Mouse (Mus musculus): Measurements from ENCODE around the gene Upb1.

DNA sequence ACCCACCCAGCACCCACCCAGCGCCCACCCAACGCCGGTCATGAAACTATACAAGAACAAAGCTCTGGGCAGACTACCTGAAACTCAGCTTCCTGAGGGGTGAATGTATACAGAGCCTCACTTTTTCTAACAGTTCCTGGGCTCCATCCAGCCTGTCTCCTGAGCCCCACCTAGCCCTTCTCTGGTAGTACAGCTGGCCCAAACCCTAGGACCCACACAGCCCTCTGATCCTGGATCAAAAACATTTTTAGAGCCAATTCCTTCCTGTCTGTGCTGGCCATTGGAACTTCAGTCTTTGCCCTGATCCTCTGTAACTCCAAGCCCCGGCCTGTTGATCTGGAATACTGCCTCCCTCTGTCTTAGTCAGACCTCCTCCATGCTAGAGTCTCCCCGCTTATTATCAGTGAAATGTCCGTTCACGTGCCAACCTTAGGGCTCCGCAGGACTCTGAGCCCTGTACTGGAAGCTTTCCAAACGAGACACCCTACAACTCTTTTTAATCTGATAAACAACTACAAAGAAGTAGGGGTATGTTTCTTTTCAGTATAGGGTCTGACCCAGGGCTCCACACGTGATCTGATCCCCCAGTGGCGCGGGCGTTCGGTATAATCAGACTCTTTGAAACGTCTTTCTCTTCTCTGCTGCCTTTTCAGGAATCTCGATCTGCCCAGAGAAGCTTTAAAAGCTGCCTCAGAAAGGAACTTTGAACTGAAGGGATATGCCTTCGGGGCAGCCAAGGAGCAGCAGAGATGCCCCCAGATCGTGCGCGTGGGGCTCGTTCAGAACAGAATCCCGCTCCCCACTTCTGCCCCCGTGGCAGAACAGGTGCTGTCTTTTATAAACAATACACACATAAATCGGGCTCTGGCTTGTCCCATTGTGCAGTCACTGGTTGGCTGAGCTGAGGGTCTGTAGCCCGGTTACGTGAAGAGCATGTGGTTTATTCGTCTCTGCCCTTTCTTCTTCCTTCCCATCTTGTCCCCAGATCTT is 11.5 kb downstream of the Upb1 start:
- TF ChIP-seq POLR2A (IDR thresholded peaks at IDR 0.05; ENCODE audit: low read depth, low read length) = no peak
- no peak for TF ChIP-seq CTCF (IDR thresholded peaks at IDR 0.05; ENCODE audit: extremely low read depth, insufficient read length, insufficient replicate concordance, low read depth, low read length)

Measured in small intestine, adult 2 months (tissue).